9 mouse cellular contexts compared by ENCODE assay signal in genomic region chr2:35983869-35984268, GRCm38 (mm10). TPM values are rescaled to one million over a fixed set of nuclear protein-coding genes. Genes with fewer than 3 reads are reported as not detected.
DNase-seq lines count a peak whose midpoint lies in the region; ATAC-seq and TF ChIP-seq lines count a peak whose summit lies in the region.
"Had no signal": no experiment of that assay in that cellular context is flagged by ENCODE, and none has a peak within 500 bp of the region (broad histone marks: within the 10 kb centered on the region; RNA-seq: fewer than 3 reads in every experiment).

No protein-coding gene starts in this region.

- no peak overlapping the region for H3K9ac ChIP-seq in forebrain, embryonic 11.5 days (ENCODE audit: low read length)
- no peak overlapping the region for H3K9ac ChIP-seq in forebrain, embryonic 15.5 days (replicated peaks)
- H3K9ac ChIP-seq: stomach, embryonic 15.5 days had no signal

- DNase-seq in forebrain, embryonic 11.5 days (ENCODE audit: low spot score): peak; percentile 83
- peak; percentile 58 for DNase-seq in c-Kit-positive CD71-positive TER-119-negative erythroid progenitor cells, embryonic 14.5 days (ENCODE audit: low read depth)
- DNase-seq in forelimb bud, embryonic 11.5 days (ENCODE audit: low read depth, low spot score): peak; percentile 77
- DNase-seq in kidney, postnatal 4 days: peak; percentile 68 to 77
- peak; percentile 78 for DNase-seq in lung, postnatal 36 days

- H3K27ac ChIP-seq in forebrain, embryonic 11.5 days (ENCODE audit: low read depth, low read length): no peak overlapping the region
- H3K27ac ChIP-seq in forebrain, embryonic 15.5 days (replicated peaks): no peak overlapping the region
- no peak overlapping the region for H3K27ac ChIP-seq in small intestine, adult 2 months (ENCODE audit: insufficient read depth, low read depth, low read length)
- H3K27ac ChIP-seq: stomach, embryonic 15.5 days had no signal

- no peak overlapping the region for H3K4me3 ChIP-seq in forebrain, embryonic 11.5 days (ENCODE audit: low read depth, low read length)
- H3K4me3 ChIP-seq in forebrain, embryonic 15.5 days: no peak overlapping the region
- H3K4me3 ChIP-seq in E14TG2a.4 (replicated peaks; ENCODE audit: low read length): no peak overlapping the region
- H3K4me3 ChIP-seq in small intestine, adult 2 months (ENCODE audit: low read depth, low read length): no peak overlapping the region
- H3K4me3 ChIP-seq: stomach, embryonic 15.5 days had no signal

- TF ChIP-seq CTCF in E14TG2a.4 (conservative IDR thresholded peaks at IDR 0.05; ENCODE audit: low read length): peak; percentile 47
- TF ChIP-seq CTCF in small intestine, adult 2 months (IDR thresholded peaks at IDR 0.05; ENCODE audit: extremely low read depth, insufficient read length, insufficient replicate concordance, low read depth, low read length): peak; percentile 63; the same call in 1 of the 2 replicates

- peak; percentile 23; the same call in 1 of the 2 replicates for ATAC-seq in forebrain, embryonic 11.5 days (replicated peaks; ENCODE audit: low FRiP score)
- ATAC-seq in forebrain, embryonic 15.5 days (replicated peaks): no peak

- H3K4me2 ChIP-seq in forebrain, embryonic 11.5 days (ENCODE audit: low read depth, low read length, severe bottlenecking): no peak overlapping the region
- H3K4me2 ChIP-seq in forebrain, embryonic 15.5 days (replicated peaks): no peak overlapping the region
- H3K4me2 ChIP-seq: stomach, embryonic 15.5 days had no signal

- no peaks in the 10 kb centered on the region for H3K36me3 ChIP-seq in forebrain, embryonic 11.5 days (ENCODE audit: control insufficient read depth, insufficient read depth, low read length)
- H3K36me3 ChIP-seq in forebrain, embryonic 15.5 days: no peaks in the 10 kb centered on the region
- H3K36me3 ChIP-seq in E14TG2a.4 (ENCODE audit: insufficient read depth, low read length): no peaks in the 10 kb centered on the region
- no peaks in the 10 kb centered on the region for H3K36me3 ChIP-seq in small intestine, adult 2 months (ENCODE audit: control insufficient read depth, insufficient read depth, low read length)
- H3K36me3 ChIP-seq: stomach, embryonic 15.5 days had no signal

- H3K27me3 ChIP-seq in forebrain, embryonic 11.5 days (ENCODE audit: control insufficient read depth, insufficient read depth, low read length): no peaks in the 10 kb centered on the region
- no peaks in the 10 kb centered on the region for H3K27me3 ChIP-seq in forebrain, embryonic 15.5 days
- peaks cover 77% of the 10 kb centered on the region for H3K27me3 ChIP-seq in E14TG2a.4 (ENCODE audit: insufficient read depth, low read length)
- peaks cover 3% of the 10 kb centered on the region; the same call in 1 of the 2 replicates for H3K27me3 ChIP-seq in small intestine, adult 2 months (ENCODE audit: control insufficient read depth, insufficient read depth, low read length)

- TF ChIP-seq POLR2A in small intestine, adult 2 months (IDR thresholded peaks at IDR 0.05; ENCODE audit: low read depth, low read length): no peak

- 2% methylated on average over 7 of the region's 7 CpGs for WGBS in forebrain, embryonic 11.5 days
- 1% methylated on average over 7 of the region's 7 CpGs for WGBS in forebrain, embryonic 15.5 days
- 2% methylated on average over 7 of the region's 7 CpGs for WGBS in small intestine, adult 2 months

- H3K4me1 ChIP-seq in forebrain, embryonic 11.5 days (replicated peaks; ENCODE audit: control insufficient read depth, insufficient read depth, low read length): no peaks in the 10 kb centered on the region
- H3K4me1 ChIP-seq in forebrain, embryonic 15.5 days: peaks cover 7% of the 10 kb centered on the region
- peaks cover 4% of the 10 kb centered on the region for H3K4me1 ChIP-seq in E14TG2a.4 (replicated peaks; ENCODE audit: low read depth, low read length)
- no peaks in the 10 kb centered on the region for H3K4me1 ChIP-seq in small intestine, adult 2 months (ENCODE audit: control insufficient read depth, insufficient read depth, insufficient read length, low read length)
- H3K4me1 ChIP-seq: stomach, embryonic 15.5 days had no signal

- H3K9me3 ChIP-seq in forebrain, embryonic 11.5 days (ENCODE audit: control insufficient read depth, low read length): no peaks in the 10 kb centered on the region
- no peaks in the 10 kb centered on the region for H3K9me3 ChIP-seq in forebrain, embryonic 15.5 days
- no peaks in the 10 kb centered on the region for H3K9me3 ChIP-seq in E14TG2a.4 (ENCODE audit: low read length)
- H3K9me3 ChIP-seq: stomach, embryonic 15.5 days had no signal

RNA-seq across cellular contexts. Expression of gene Ttll11, which starts 4.2 kb away (rescaled TPM):
- polyA plus RNA-seq in forebrain, embryonic 11.5 days (2014; fragmentation: Nextera tagmentation; extraction: Ambion mirVana): 2.3 and 2.5 TPM in 2 replicates
- polyA plus RNA-seq in forebrain, embryonic 15.5 days (2015; fragmentation: Nextera tagmentation; extraction: Ambion mirVana): 2.7 and 3.0 TPM in 2 replicates
- polyA plus RNA-seq in small intestine, adult 2 months (2012; rRNA removed): 0.48 and 0.91 TPM in 2 replicates
